Mouse (Mus musculus) heart, embryonic 13.5 days (tissue): ENCODE measurements at regions not wholly inside any gene's neighbourhood (a gene's known extent, or its start where the extent isn't known, plus 50 kb on each side); places are given as distances from the start of the nearest gene placed in this dataset.
A peak's percentile ranks its signal among the peaks of the same experiment; 100 is the strongest.

Source experiments
- ATAC-seq: fragments of 200-750 bp; cut with Nextera tagmentation; 2 replicates; pipeline ENCODE4 v1.8.0; 2017; ENCODE audit warnings: moderate TSS enrichment; ENCODE audit not compliant: insufficient number of reproducible peaks, low FRiP score, low TSS enrichment; ENCODE audit errors: extremely low read depth
- H3K27ac ChIP-seq: fragments of 300-500 bp; sonication (generic); replicated peaks from 2 replicates; pipeline ENCODE4 v1.5.1; 2015; ENCODE audit warnings: moderate library complexity, mild to moderate bottlenecking, inconsistent platforms
- H3K27me3 ChIP-seq: fragments of 300-500 bp; sonication (generic); replicated peaks from 2 replicates; pipeline ENCODE4 v1.6.1; 2015; ENCODE audit warnings: mild to moderate bottlenecking, inconsistent platforms
- H3K36me3 ChIP-seq: fragments of 300-500 bp; sonication (generic); 2 replicates; pipeline ENCODE4 v1.6.1; 2015; ENCODE audit warnings: mild to moderate bottlenecking, inconsistent platforms
- H3K4me1 ChIP-seq: fragments of 300-500 bp; sonication (generic); 2 replicates; pipeline ENCODE4 v1.6.1; 2015; ENCODE audit warnings: inconsistent platforms
- H3K4me2 ChIP-seq: fragments of 300-500 bp; sonication (generic); 2 replicates; pipeline ENCODE4 v1.6.1; 2015; ENCODE audit warnings: inconsistent platforms, mild to moderate bottlenecking, moderate library complexity
- H3K4me3 ChIP-seq: fragments of 300-500 bp; sonication (generic); 2 replicates; pipeline ENCODE4 v1.5.1; 2015; ENCODE audit warnings: moderate library complexity, mild to moderate bottlenecking, inconsistent platforms
- H3K9ac ChIP-seq: fragments of 300-500 bp; sonication (generic); 2 replicates; pipeline ENCODE4 v1.6.1; 2015; ENCODE audit warnings: inconsistent platforms, mild to moderate bottlenecking, moderate library complexity
- H3K9me3 ChIP-seq: fragments of 300-500 bp; sonication (generic); 2 replicates; pipeline ENCODE4 v1.6.1; 2016; ENCODE audit warnings: inconsistent platforms
- WGBS: fragments of 180-500 bp; shearing (Covaris S2); methylation state at CpG from one replicate; pipeline ENCODE4 v1.1.7; 2015; ENCODE audit warnings: mixed read lengths; 5-methylcytosine and 5-hydroxymethylcytosine counted together

DNA sequence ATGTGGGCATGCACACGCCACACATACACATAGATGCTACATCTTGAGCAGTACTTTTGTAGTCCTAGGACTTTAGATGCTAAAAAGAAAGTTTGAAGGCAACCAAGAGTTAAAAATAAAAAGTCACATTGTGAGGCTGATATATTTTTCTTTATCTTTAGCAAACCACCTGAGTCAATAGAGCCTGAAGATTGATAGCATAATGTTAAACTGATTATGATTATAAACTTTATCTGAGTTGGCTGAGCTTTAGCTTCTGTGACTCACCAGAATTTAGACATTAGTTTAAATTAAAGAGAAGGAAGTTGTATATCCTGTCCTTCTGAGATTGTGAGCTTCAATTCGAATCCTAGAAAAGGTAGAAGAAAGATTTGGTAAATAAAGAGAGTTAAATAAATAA is 289.5 kb upstream of the Dmac1 start:
- Histone ChIP-seq H3K36me3 (no peaks in the 10 kb centered on the region), H3K27ac (no peak overlapping the region), H3K9ac (no peak overlapping the region), H3K4me2 (no peak overlapping the region), H3K27me3 (no peaks in the 10 kb centered on the region), H3K4me1 (peaks cover under 1% of the 10 kb centered on the region), H3K4me3 (no peak overlapping the region), H3K9me3 (no peaks in the 10 kb centered on the region)
- WGBS: 63% methylated on average over 2 of the region's 2 CpGs
- no peak for ATAC-seq

GRCm38 (mm10) chr4:75562480-75562879 is 284.4 kb upstream of the Dmac1 start:
- no peak overlapping the region for H3K9ac ChIP-seq
- H3K4me3 ChIP-seq: no peak overlapping the region
- no peaks in the 10 kb centered on the region for H3K36me3 ChIP-seq
- H3K4me2 ChIP-seq: no peak overlapping the region
- H3K4me1 ChIP-seq: peaks cover 9% of the 10 kb centered on the region
- H3K27ac ChIP-seq: peak overlapping the region; percentile 29
- ATAC-seq: no peak
- WGBS: 22% methylated on average over 4 of the region's 4 CpGs
- H3K9me3 ChIP-seq: no peaks in the 10 kb centered on the region
- H3K27me3 ChIP-seq: no peaks in the 10 kb centered on the region

GRCm38 (mm10) chr4:75561792-75562191 is 283.7 kb upstream of the Dmac1 start:
- Histone ChIP-seq H3K4me3 (no peak overlapping the region), H3K36me3 (no peaks in the 10 kb centered on the region), H3K9me3 (no peaks in the 10 kb centered on the region), H3K9ac (no peak overlapping the region), H3K27ac (no peak overlapping the region), H3K27me3 (no peaks in the 10 kb centered on the region), H3K4me1 (peaks cover 9% of the 10 kb centered on the region), H3K4me2 (no peak overlapping the region)
- ATAC-seq: no peak
- WGBS: 41% methylated on average over 1 of the region's 1 CpGs

DNA sequence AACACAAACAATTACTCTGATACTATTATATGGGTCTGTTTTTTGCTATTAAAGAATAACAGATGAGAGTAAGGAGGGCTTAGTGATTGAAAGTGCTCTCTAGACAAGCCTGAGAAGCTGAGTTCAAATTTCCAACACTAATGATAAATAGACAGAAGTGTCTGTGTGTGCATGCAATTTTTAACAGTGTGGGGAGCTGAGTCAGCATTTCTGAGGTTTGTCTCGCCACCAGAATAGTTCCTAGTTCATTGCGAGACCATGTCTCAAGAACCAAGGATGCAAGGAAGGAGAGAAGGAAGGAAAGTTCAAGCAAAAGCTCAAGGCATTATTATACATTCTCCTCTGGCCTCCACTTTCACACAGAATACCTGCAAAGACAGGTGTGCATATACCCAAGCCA is 259.7 kb upstream of the Dmac1 start:
- H3K36me3 ChIP-seq: no peaks in the 10 kb centered on the region
- ATAC-seq: no peak
- H3K4me2 ChIP-seq: no peak overlapping the region
- no peak overlapping the region for H3K4me3 ChIP-seq
- H3K4me1 ChIP-seq: no peaks in the 10 kb centered on the region
- H3K27me3 ChIP-seq: no peaks in the 10 kb centered on the region
- H3K9ac ChIP-seq: no peak overlapping the region
- WGBS: 83% methylated on average over 2 of the region's 2 CpGs
- no peak overlapping the region for H3K27ac ChIP-seq
- no peaks in the 10 kb centered on the region for H3K9me3 ChIP-seq

DNA sequence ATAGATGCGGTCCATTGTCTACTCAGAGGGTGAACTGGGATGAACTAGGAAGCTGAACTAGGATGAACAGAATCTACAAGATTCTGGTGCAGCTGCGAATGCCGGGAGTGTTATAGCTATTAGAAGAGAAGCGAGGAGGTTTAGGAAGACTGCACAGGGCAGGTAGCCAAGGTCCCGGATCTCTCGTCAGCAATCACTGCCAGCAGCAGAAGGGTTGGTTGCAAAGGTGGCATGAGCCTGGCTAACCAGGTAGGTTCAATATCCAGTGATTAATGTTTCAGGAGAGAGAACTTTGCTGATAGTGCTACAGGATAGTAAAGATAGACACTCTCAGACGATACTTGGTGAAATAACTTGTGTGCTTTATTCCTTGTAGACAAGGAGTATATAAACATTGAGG is 257.0 kb upstream of the Dmac1 start:
- no peaks in the 10 kb centered on the region for H3K36me3 ChIP-seq
- no peaks in the 10 kb centered on the region for H3K4me1 ChIP-seq
- H3K27me3 ChIP-seq: no peaks in the 10 kb centered on the region
- H3K4me3 ChIP-seq: no peak overlapping the region
- no peak overlapping the region for H3K27ac ChIP-seq
- WGBS: 88% methylated on average over 7 of the region's 7 CpGs
- no peaks in the 10 kb centered on the region for H3K9me3 ChIP-seq
- H3K4me2 ChIP-seq: no peak overlapping the region
- no peak for ATAC-seq
- H3K9ac ChIP-seq: no peak overlapping the region

DNA sequence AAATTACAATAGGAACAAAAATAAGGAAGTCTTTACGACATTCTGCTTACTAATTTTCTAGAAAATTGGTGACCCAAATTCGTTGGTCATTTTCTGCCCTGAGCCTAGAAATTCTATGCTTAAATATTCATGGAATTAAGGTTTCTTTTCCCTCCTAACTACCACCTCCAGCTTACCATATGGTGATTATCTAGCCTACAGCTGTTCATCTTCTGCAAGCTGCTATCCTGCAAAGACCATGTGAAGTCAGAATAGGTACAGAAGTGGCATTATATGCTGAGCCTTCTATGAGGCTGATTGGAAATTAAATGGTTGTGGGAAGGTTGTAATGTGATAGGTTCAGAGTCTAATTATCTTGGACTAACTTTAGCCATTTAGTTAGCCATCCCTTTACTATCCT is 251.5 kb upstream of the Dmac1 start:
- H3K4me1 ChIP-seq: peaks cover 8% of the 10 kb centered on the region
- H3K36me3 ChIP-seq: no peaks in the 10 kb centered on the region
- ATAC-seq: no peak
- no peak overlapping the region for H3K4me3 ChIP-seq
- H3K4me2 ChIP-seq: no peak overlapping the region
- H3K27me3 ChIP-seq: no peaks in the 10 kb centered on the region
- no peaks in the 10 kb centered on the region for H3K9me3 ChIP-seq
- H3K9ac ChIP-seq: no peak overlapping the region
- 73% methylated on average over 2 of the region's 2 CpGs for WGBS
- H3K27ac ChIP-seq: no peak overlapping the region

DNA sequence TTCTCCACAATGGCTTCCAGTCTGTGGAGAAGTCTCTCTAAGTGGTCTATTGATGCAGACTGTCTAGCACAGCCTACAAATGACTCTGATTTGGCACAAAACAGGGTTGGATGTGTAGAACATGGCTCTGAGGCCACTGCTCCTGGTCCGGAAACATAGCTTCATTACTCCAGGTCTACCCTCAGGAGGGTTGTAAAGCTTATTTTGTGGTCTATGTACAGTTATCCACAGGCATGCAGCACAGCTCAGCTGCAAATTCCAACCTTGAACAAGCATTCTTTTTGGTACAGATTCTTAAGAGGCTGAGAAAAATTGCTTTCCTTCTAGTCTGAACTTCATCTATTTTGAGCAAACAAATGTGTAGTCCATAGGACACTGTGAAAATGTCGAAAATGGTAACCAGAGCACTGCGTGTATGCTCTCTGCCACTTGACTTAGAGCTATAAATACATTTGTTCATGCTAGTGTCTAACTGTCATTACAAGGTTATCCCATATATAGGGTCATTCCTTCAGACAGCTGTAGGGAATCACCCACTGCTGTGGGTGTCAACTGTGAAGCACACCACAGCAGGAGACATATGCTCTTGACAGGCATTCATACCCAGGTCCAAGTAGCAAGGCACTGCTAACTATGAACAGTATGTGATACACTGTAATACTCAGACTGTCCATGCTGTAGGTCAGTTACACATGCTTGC is 239.5 kb upstream of the Dmac1 start:
- WGBS: 58% methylated on average over 3 of the region's 3 CpGs
- Histone ChIP-seq H3K4me1 (peaks cover 8% of the 10 kb centered on the region), H3K27me3 (no peaks in the 10 kb centered on the region), H3K9me3 (no peaks in the 10 kb centered on the region), H3K4me2 (no peak overlapping the region), H3K27ac (no peak overlapping the region), H3K36me3 (no peaks in the 10 kb centered on the region), H3K9ac (no peak overlapping the region), H3K4me3 (no peak overlapping the region)
- peak; percentile 58; the same call in 1 of the 2 replicates for ATAC-seq
